Mouse (Mus musculus) ES-Bruce4 (cell line): ENCODE measurements around the gene Slc12a3. TPM values are rescaled to one million over a fixed set of nuclear protein-coding genes. Genes with fewer than 3 reads are reported as not detected.

ENCODE experiments used
- H3K27ac ChIP-seq: 2 replicates; pipeline ENCODE4 v1.5.1; 2012; ENCODE audit warnings: low read length, inconsistent platforms; ENCODE audit not compliant: insufficient read depth
- H3K27me3 ChIP-seq: 2 replicates; pipeline ENCODE4 v1.6.1; 2012; ENCODE audit warnings: mild to moderate bottlenecking, low read length, inconsistent platforms; ENCODE audit not compliant: control insufficient read depth, poor library complexity, insufficient read depth, severe bottlenecking
- H3K36me3 ChIP-seq: 2 replicates; pipeline ENCODE4 v1.6.1; 2012; ENCODE audit warnings: inconsistent platforms, mild to moderate bottlenecking, low read length, moderate library complexity; ENCODE audit not compliant: control insufficient read depth, poor library complexity, insufficient read depth, severe bottlenecking
- H3K4me1 ChIP-seq: one replicate; pipeline ENCODE4 v1.8.1; 2011; ENCODE audit warnings: low read length; ENCODE audit not compliant: control insufficient read depth, insufficient read depth
- H3K4me3 ChIP-seq: 2 replicates; pipeline ENCODE4 v1.5.1; 2011; ENCODE audit warnings: low read depth, mild to moderate bottlenecking, low read length
- H3K9ac ChIP-seq: 2 replicates; pipeline ENCODE4 v1.6.1; 2012; ENCODE audit warnings: low read depth, mild to moderate bottlenecking, inconsistent platforms; ENCODE audit not compliant: poor library complexity, severe bottlenecking
- H3K9me3 ChIP-seq: replicated peaks from 2 replicates; pipeline ENCODE4 v1.6.1; 2012; ENCODE audit warnings: mild to moderate bottlenecking, low read length, inconsistent platforms; ENCODE audit not compliant: control insufficient read depth, poor library complexity, insufficient read depth, severe bottlenecking
- CTCF ChIP-seq: IDR thresholded peaks from one replicate; pipeline ENCODE4 v1.8.1; 2011; ENCODE audit warnings: low read depth, low read length
- EP300 ChIP-seq: IDR thresholded peaks from 2 replicates; pipeline ENCODE4 v1.6.1; 2011; ENCODE audit warnings: low read depth, low read length; ENCODE audit not compliant: insufficient read depth
- POLR2A ChIP-seq: IDR thresholded peaks from one replicate; pipeline ENCODE4 v1.8.1; 2011; ENCODE audit warnings: low read length; ENCODE audit not compliant: insufficient read depth
- polyA plus RNA-seq: library from polyadenylated mRNA; stranded (reverse); fragments of >200 nt; gene quantifications from 2 replicates; pipeline ENCODE4 v1.2.4, GENCODE M21; 2011; ENCODE audit warnings: low read depth; ENCODE audit not compliant: missing spikeins, insufficient read depth, insufficient read length

The Slc12a3 gene
- polyA plus RNA-seq, 1 experiment = not detected

DNA sequence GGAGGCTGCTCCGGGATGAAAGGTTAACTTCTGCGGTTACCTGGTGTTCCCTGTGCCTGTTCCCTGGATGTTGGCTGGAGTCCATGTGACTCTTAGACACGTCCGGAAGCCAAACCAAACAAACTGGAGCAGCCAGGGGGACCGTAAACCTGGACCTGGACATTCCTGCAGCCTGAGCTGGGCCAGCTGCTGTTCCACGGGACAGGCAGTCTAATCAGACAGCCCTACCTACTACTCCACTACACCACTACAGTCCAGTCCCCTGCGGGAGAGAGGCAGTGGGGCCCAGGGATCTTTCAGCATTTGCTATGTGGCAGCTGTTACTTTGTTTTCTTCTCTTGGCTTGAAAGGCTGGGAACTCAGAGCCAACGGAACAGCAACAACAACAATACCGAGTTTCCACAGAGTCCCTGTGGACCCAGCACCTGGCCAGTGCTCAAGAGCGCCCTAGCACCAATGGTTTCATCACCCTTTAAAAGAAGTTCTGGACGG, 48.8 kb downstream of the Slc12a3 start:
- no peaks in the 10 kb centered on the region for H3K9me3 ChIP-seq
- TF ChIP-seq EP300 (no peak), CTCF (no peak), POLR2A (no peak)
- no peaks in the 10 kb centered on the region for H3K27me3 ChIP-seq
- no peak overlapping the region for H3K27ac ChIP-seq
- H3K9ac ChIP-seq = no peak overlapping the region
- no peaks in the 10 kb centered on the region for H3K36me3 ChIP-seq
- H3K4me3 ChIP-seq = no peak overlapping the region
- H3K4me1 ChIP-seq = no peaks in the 10 kb centered on the region

DNA sequence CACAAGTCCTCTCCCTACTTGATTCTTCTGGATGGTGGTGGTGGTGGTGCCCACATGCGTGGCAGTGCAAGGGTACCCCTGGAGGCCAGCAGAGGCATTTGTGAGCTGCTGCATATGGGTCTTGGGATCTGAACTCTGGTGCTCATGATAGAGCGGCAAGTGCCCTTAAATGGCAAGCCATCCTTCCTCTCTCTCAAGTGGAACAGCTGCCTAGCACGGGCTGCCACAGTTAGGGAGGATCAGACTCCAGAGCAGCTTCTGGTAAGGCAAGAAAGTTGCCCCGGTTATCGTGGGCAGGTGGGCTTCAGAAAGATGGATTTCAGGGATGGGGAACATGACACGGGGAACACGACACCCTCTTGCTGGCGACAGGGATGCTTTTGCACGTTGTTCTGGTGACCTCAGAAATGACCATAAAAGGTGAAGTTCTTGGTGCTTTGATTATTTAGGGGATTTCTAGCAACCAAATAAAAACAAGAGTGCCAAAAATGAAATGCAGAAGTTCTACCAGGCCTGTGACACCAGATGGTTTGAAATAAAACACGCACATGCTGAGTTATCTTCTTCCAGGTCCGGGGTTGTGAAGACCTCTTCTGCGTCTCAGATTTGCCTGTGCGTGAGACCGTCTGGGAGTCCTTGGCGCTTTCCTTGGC, 49.9 kb downstream of the Slc12a3 start:
- no peaks in the 10 kb centered on the region for H3K9me3 ChIP-seq
- no peaks in the 10 kb centered on the region for H3K36me3 ChIP-seq
- no peak overlapping the region for H3K4me3 ChIP-seq
- H3K9ac ChIP-seq = no peak overlapping the region
- no peak overlapping the region for H3K27ac ChIP-seq
- no peaks in the 10 kb centered on the region for H3K27me3 ChIP-seq
- H3K4me1 ChIP-seq = no peaks in the 10 kb centered on the region
- TF ChIP-seq EP300 = no peak
- TF ChIP-seq POLR2A = no peak
- no peak for TF ChIP-seq CTCF

DNA sequence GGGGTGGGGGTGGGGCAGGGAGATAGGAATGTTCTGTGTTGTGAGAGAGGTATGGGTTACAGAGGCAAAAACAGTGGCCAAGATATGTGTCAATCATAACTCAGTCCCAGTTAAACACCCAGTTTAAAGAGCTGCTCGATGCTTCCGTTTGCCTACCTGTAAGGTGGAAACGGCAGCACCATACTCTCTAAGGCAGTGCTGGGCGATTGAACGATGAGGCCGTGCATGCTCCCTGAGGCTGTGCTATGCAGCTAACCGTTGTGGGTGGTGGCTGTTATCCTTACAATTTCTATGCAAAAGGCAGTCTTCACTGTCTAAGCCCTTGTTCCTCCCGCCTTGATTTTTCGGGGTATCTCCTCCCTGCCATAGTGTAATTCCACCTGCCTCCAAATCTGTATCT, 50.7 kb downstream of the Slc12a3 start:
- no peak overlapping the region for H3K9ac ChIP-seq
- no peaks in the 10 kb centered on the region for H3K4me1 ChIP-seq
- no peaks in the 10 kb centered on the region for H3K27me3 ChIP-seq
- TF ChIP-seq CTCF (no peak), POLR2A (no peak), EP300 (no peak)
- H3K36me3 ChIP-seq = no peaks in the 10 kb centered on the region
- no peak overlapping the region for H3K27ac ChIP-seq
- H3K9me3 ChIP-seq = 0 out of 2 replicates have a peak, but pooled peaks cover 3% of the 10 kb centered on the region
- no peak overlapping the region for H3K4me3 ChIP-seq

DNA sequence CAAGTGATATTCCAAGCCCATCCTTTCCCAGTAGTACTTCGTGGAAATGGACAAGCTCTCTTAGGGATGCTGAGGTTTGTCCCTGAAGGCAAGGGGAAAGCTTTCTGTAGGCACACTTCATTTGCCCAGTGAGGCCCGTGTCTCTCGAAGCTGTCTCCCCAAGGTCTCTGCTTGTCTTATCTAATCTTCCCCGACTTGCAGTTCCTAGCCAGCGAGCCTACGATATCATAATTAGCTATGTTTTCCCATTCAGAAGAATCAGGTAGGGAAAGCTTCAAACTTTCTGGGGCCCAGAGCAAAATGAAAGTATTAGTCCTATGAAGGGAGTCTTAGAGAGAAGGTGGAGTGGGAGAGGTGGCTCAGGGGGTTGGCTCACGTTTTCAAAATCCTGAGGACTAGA, 55.2 kb downstream of the Slc12a3 start:
- no peak overlapping the region for H3K4me3 ChIP-seq
- 0 out of 2 replicates have a peak, but pooled peaks cover 3% of the 10 kb centered on the region for H3K9me3 ChIP-seq
- H3K27ac ChIP-seq = no peak overlapping the region
- H3K27me3 ChIP-seq = no peaks in the 10 kb centered on the region
- H3K4me1 ChIP-seq = no peaks in the 10 kb centered on the region
- no peak overlapping the region for H3K9ac ChIP-seq
- TF ChIP-seq CTCF (no peak), POLR2A (no peak), EP300 (no peak)
- H3K36me3 ChIP-seq = no peaks in the 10 kb centered on the region; the same call in 1 of the 2 replicates

DNA sequence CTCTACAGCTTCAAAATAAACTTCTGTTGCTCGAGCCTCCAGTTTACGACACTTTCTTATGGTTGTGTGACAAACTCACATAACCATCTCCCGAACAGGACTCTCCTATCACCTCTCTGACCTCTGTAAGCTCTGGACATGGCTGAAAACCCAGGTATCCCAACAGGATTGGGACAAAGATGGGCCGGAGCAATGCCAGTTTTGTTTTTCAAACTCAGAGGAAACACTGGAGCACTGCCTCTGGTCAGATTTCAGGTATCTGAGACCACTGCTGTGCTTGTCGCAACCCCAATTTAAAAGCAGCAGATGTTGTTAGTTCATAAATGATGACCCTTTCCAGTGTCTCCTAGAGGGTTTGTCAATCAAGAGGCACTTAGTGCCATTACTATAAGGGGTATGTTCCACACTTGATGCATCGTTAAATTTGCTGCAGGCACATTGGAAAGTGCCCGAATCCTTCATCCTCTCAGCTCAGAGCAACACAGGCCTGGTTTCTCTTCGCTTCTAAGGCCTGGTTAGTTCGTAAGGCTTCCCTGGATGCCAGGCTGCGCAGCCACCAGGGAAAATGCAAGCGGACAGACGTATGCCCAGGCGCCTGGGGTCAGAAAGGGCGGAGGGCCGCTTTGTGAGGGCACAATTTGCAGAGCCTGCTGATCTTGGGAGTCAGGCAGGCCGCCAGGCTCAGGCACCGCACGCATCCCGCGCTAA, 56.7 kb downstream of the Slc12a3 start:
- Histone ChIP-seq H3K4me1 (no peaks in the 10 kb centered on the region), H3K9ac (peak overlapping the region; percentile 72), H3K27ac (peak overlapping the region; percentile 21; the same call in 1 of the 2 replicates), H3K4me3 (peak overlapping the region; percentile 73), H3K36me3 (peaks cover 13% of the 10 kb centered on the region), H3K9me3 (0 out of 2 replicates have a peak, but pooled peaks cover 3% of the 10 kb centered on the region), H3K27me3 (no peaks in the 10 kb centered on the region)
- TF ChIP-seq EP300 = no peak
- no peak for TF ChIP-seq POLR2A
- TF ChIP-seq CTCF = no peak

DNA sequence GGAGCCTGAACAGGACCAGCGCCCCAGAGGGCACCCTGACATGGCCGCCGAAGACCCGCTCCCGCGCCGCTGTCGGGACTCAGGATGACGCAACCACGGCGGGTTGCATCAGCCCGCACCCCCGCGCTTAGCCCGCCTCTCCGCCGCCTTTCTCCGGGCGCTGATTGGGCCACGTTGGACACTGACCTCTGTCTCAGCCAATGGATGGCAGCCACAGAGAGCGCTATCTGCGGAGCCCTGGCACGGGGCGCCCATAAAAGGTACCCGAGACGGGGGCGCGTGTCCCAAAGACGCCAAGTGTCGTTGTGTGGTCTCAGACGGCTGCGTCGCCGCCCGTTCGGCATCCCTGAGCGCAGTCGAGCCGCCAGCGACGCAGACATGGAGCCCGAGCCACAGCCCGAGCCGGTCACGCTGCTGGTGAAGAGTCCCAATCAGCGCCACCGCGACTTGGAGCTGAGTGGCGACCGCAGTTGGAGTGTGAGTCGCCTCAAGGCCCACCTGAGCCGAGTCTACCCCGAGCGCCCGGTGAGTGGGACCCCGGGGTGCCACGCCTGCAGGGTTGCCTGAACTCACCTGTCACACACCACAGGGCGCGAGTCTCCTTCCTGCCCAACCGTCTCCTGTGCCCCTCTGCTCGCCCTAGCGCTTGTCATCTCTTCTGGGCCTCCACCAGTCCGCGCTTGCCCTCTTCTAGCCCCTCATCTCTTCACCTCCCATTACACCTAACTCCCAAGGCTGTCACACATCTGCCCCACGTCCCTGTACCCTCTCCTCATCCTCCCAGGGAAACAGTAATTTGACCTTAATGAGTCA, 57.4 kb downstream of the Slc12a3 start, which contains the start of gene Herpud1:
Gene Herpud1, plus strand, starts transcription at position 225 of the 813 bp plus-strand sequence.
- Histone ChIP-seq H3K27me3 (no peaks in the 10 kb centered on the region), H3K36me3 (peaks cover 21% of the 10 kb centered on the region), H3K9ac (peak within 1 kb of the TSS; percentile 72), H3K27ac (peak within 1 kb of the TSS; percentile 21; the same call in 1 of the 2 replicates), H3K4me1 (no peaks in the 10 kb centered on the region), H3K4me3 (peak within 1 kb of the TSS; percentile 79), H3K9me3 (0 out of 2 replicates have a peak, but pooled peaks cover 3% of the 10 kb centered on the region)
- no peak for TF ChIP-seq CTCF
- no peak for TF ChIP-seq EP300
- peak; percentile 35 for TF ChIP-seq POLR2A
